Comparison of ENCODE assay signal across 8 mouse cellular contexts in genomic region chr11:19025976-19026520, GRCm38 (mm10). TPM values are rescaled to one million over a fixed set of nuclear protein-coding genes. Genes with fewer than 3 reads are reported as not detected.
DNase-seq lines count a peak whose midpoint lies in the region; ATAC-seq and TF ChIP-seq lines count a peak whose summit lies in the region.

No protein-coding gene starts in this region.

- no peak for TF ChIP-seq CTCF in small intestine, adult 2 months (IDR thresholded peaks at IDR 0.05; ENCODE audit: extremely low read depth, insufficient read length, insufficient replicate concordance, low read depth, low read length)
- no peak for TF ChIP-seq CTCF in kidney, adult 2 months (conservative IDR thresholded peaks at IDR 0.05; ENCODE audit: insufficient read depth, insufficient read length, low read depth, low read length)

- H3K9me3 ChIP-seq in lung, embryonic 16.5 days (ENCODE audit: control insufficient read depth, low read length) = no peaks in the 10 kb centered on the region
- no peaks in the 10 kb centered on the region for H3K9me3 ChIP-seq in limb, embryonic 13.5 days

- DNase-seq in adrenal gland, postnatal 10 days = peak; percentile 16
- DNase-seq in adrenal gland, postnatal 14 days = no peak
- DNase-seq in lung, postnatal 36 days = no peak
- no peak for DNase-seq in kidney, adult 2 months
- no peak for DNase-seq in left cerebral cortex, postnatal 36 days (ENCODE audit: low spot score in 2 of 2)

- intact Hi-C loops in left cerebral cortex, postnatal 36 days (cut with DNase I) = loop anchor here (10.0 kb wide), 5 partner anchors 649 to 1741 kb away; no protein-coding TSS in a partner anchor

- H3K4me2 ChIP-seq in lung, embryonic 16.5 days (ENCODE audit: low read depth, low read length) = peak overlapping the region; percentile 97
- peak overlapping the region; percentile 85 for H3K4me2 ChIP-seq in limb, embryonic 13.5 days (replicated peaks)

- TF ChIP-seq POLR2A in small intestine, adult 2 months (IDR thresholded peaks at IDR 0.05; ENCODE audit: low read depth, low read length) = no peak
- TF ChIP-seq POLR2A in kidney, adult 2 months (IDR thresholded peaks at IDR 0.05; ENCODE audit: low read depth, low read length) = no peak

- WGBS in lung, embryonic 16.5 days = 9% methylated on average over 11 of the region's 11 CpGs
- WGBS in limb, embryonic 13.5 days = 7% methylated on average over 11 of the region's 11 CpGs
- WGBS in small intestine, adult 2 months = 24% methylated on average over 11 of the region's 11 CpGs
- WGBS in kidney, adult 2 months = 22% methylated on average over 11 of the region's 11 CpGs

- H3K36me3 ChIP-seq in lung, embryonic 16.5 days (ENCODE audit: control insufficient read depth, insufficient read depth, low read length) = no peaks in the 10 kb centered on the region
- H3K36me3 ChIP-seq in limb, embryonic 13.5 days = no peaks in the 10 kb centered on the region
- H3K36me3 ChIP-seq in small intestine, adult 2 months (ENCODE audit: control insufficient read depth, insufficient read depth, low read length) = no peaks in the 10 kb centered on the region
- H3K36me3 ChIP-seq in kidney, adult 2 months (ENCODE audit: control insufficient read depth, insufficient read depth, low read length) = no peaks in the 10 kb centered on the region

- H3K27me3 ChIP-seq in lung, embryonic 16.5 days (ENCODE audit: control insufficient read depth, insufficient read depth, low read depth, low read length) = peaks cover 6% of the 10 kb centered on the region
- H3K27me3 ChIP-seq in limb, embryonic 13.5 days = peaks cover 73% of the 10 kb centered on the region
- H3K27me3 ChIP-seq in small intestine, adult 2 months (ENCODE audit: control insufficient read depth, insufficient read depth, low read length) = peaks cover 19% of the 10 kb centered on the region
- H3K27me3 ChIP-seq in kidney, adult 2 months (replicated peaks; ENCODE audit: control insufficient read depth, insufficient read depth, low read length) = 0 out of 2 replicates have a peak, but pooled peaks cover 2% of the 10 kb centered on the region

- H3K4me1 ChIP-seq in lung, embryonic 16.5 days (replicated peaks; ENCODE audit: control insufficient read depth, insufficient read depth, low read length) = peaks cover 19% of the 10 kb centered on the region
- peaks cover 15% of the 10 kb centered on the region for H3K4me1 ChIP-seq in limb, embryonic 13.5 days
- H3K4me1 ChIP-seq in small intestine, adult 2 months (ENCODE audit: control insufficient read depth, insufficient read depth, insufficient read length, low read length) = no peaks in the 10 kb centered on the region; the same call in 1 of the 2 replicates
- no peaks in the 10 kb centered on the region; the same call in 1 of the 2 replicates for H3K4me1 ChIP-seq in kidney, adult 2 months (ENCODE audit: control insufficient read depth, insufficient read depth, low read length)

- H3K9ac ChIP-seq in lung, embryonic 16.5 days (ENCODE audit: low read length) = peak overlapping the region; percentile 82
- peak overlapping the region; percentile 71 for H3K9ac ChIP-seq in limb, embryonic 13.5 days

- H3K4me3 ChIP-seq in lung, embryonic 16.5 days (ENCODE audit: low read length) = peak overlapping the region; percentile 60
- peak overlapping the region; percentile 52 for H3K4me3 ChIP-seq in limb, embryonic 13.5 days
- peak overlapping the region; percentile 56 for H3K4me3 ChIP-seq in small intestine, adult 2 months (ENCODE audit: low read depth, low read length)
- no peak overlapping the region for H3K4me3 ChIP-seq in kidney, adult 2 months (ENCODE audit: insufficient read depth, low read depth, low read length)

- no peak for ATAC-seq in lung, embryonic 16.5 days (ENCODE audit: low read depth)
- no peak for ATAC-seq in limb, embryonic 13.5 days (ENCODE audit: low FRiP score, low read depth)

- H3K27ac ChIP-seq in lung, embryonic 16.5 days (ENCODE audit: low read length) = no peak overlapping the region; the same call in 1 of the 2 replicates
- no peak overlapping the region for H3K27ac ChIP-seq in limb, embryonic 13.5 days
- H3K27ac ChIP-seq in small intestine, adult 2 months (ENCODE audit: insufficient read depth, low read depth, low read length) = no peak overlapping the region
- no peak overlapping the region for H3K27ac ChIP-seq in kidney, adult 2 months (ENCODE audit: insufficient read depth, low read depth, low read length)

RNA-seq across cellular contexts. Expression of gene Meis1, which starts 7.3 kb away (rescaled TPM):
- 10 to 100 TPM; 42.5 to 47.2 TPM for total RNA-seq in adrenal gland, postnatal 10 days (2021)
- 57.0 and 57.5 TPM in 2 replicates for total RNA-seq in adrenal gland, postnatal 14 days (2021)
- polyA plus RNA-seq in lung, embryonic 16.5 days (2015; fragmentation: Nextera tagmentation; extraction: Ambion mirVana) = 94.4 and 99.9 TPM in 2 replicates
- polyA plus RNA-seq in limb, embryonic 13.5 days (2015; fragmentation: Nextera tagmentation; extraction: Ambion mirVana) = 20.9 and 24.5 TPM in 2 replicates
- polyA plus RNA-seq in small intestine, adult 2 months (2012; rRNA removed) = 3.4 and 4.0 TPM in 2 replicates
- polyA plus RNA-seq in kidney, adult 2 months (2012; rRNA removed) = 6.2 TPM in 2 replicates
- 1 to 10 TPM; 4.6 to 7.0 TPM for total RNA-seq in left cerebral cortex, postnatal 36 days (2021)
